Mouse (Mus musculus) brain, adult 2 months (tissue): ENCODE measurements at regions not wholly inside any gene's neighbourhood (a gene's known extent, or its start where the extent isn't known, plus 50 kb on each side); places are given as distances from the start of the nearest gene placed in this dataset.

Experiments used
- DNase-seq: peaks from one replicate; pipeline ENCODE4 v3.0.0; 2011; ENCODE audit warnings: low read depth, low spot score

- no peak for DNase-seq
Observed at GRCm38 (mm10) chr9:14215171-14215782, 59.6 kb upstream of the Sesn3 start.

DNA sequence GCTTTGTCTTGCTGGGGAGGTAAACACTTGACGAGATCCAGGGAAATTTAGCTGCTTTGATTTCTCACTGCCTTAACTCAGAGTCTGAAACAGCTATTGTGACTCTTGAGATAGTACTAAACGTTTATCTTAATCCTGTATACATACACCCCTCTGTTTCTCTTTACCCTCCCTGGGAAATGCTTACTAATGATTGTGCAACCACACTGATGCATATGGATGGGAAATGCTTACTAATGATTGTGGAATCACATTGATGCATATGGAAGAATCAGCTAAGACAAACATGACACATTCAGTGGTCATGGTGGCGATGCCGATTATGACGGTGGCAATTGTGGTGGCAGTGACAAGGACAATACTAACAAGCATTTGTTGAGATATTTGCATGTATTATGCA is 58.9 kb upstream of the Sesn3 start:
- DNase-seq: no peak

GRCm38 (mm10) chr9:14222936-14223335 is 51.9 kb upstream of the Sesn3 start:
- DNase-seq: no peak
